Mouse (Mus musculus) C2C12 (cell line): ENCODE data around the gene Susd4. TPM values are rescaled to one million over a fixed set of nuclear protein-coding genes. Genes with fewer than 3 reads are reported as not detected.

ENCODE experiments used
- H3K27me3 ChIP-seq: one replicate; pipeline ENCODE4 v1.6.1; 2011; ENCODE audit not compliant: control insufficient read depth, insufficient read depth, insufficient read length
- H3K36me3 ChIP-seq: one replicate; pipeline ENCODE4 v1.6.1; 2011; ENCODE audit not compliant: control insufficient read depth, insufficient read depth
- H3K4me3 ChIP-seq: one replicate; pipeline ENCODE4 v1.5.1; 2011; ENCODE audit warnings: mild to moderate bottlenecking, control low read depth; ENCODE audit not compliant: poor library complexity, insufficient read depth, severe bottlenecking
- H3K79me2 ChIP-seq: one replicate; pipeline ENCODE4 v1.6.1; 2011; ENCODE audit not compliant: control insufficient read depth, insufficient read depth
- H3K79me3 ChIP-seq: one replicate; pipeline ENCODE4 v1.6.1; 2011; ENCODE audit warnings: low read depth, control low read depth
- H3ac ChIP-seq: one replicate; pipeline ENCODE3; 2011; ENCODE audit warnings: low read depth; ENCODE audit not compliant: control insufficient read depth, insufficient read length
- CEBPB ChIP-seq: IDR thresholded peaks from one replicate; pipeline ENCODE4 v1.6.1; 2011; ENCODE audit warnings: low read depth, mild to moderate bottlenecking, control low read depth, moderate library complexity
- CTCF ChIP-seq: IDR thresholded peaks from one replicate; pipeline ENCODE4 v1.5.1; 2011; ENCODE audit not compliant: control insufficient read depth, insufficient read depth, insufficient read length
- FOSL1 ChIP-seq: IDR thresholded peaks from one replicate; pipeline ENCODE4 v1.8.0; 2011; ENCODE audit warnings: mild to moderate bottlenecking, low read length; ENCODE audit not compliant: poor library complexity, insufficient read depth, severe bottlenecking
- MAX ChIP-seq: IDR thresholded peaks from one replicate; pipeline ENCODE4 v1.6.1; 2011; ENCODE audit warnings: mild to moderate bottlenecking, control low read depth
- MYOD1 ChIP-seq: IDR thresholded peaks from one replicate; pipeline ENCODE4 v1.6.1; 2011; ENCODE audit warnings: low read depth; ENCODE audit not compliant: control insufficient read depth, insufficient read length
- MYOG ChIP-seq: IDR thresholded peaks from one replicate; pipeline ENCODE4 v1.6.1; 2011; ENCODE audit not compliant: control insufficient read depth, insufficient read length; ENCODE audit errors: extremely low read depth
- USF1 ChIP-seq: IDR thresholded peaks from one replicate; pipeline ENCODE4 v1.6.1; 2011; ENCODE audit warnings: low read depth, mild to moderate bottlenecking, control low read depth, moderate library complexity
- polyA plus RNA-seq: library from polyadenylated mRNA; unstranded; fragments of >200 nt; fragmentation: generic; extraction: Trizol; gene quantifications from one replicate; pipeline ENCODE4 v1.2.1, GENCODE M21; 2012; ENCODE audit warnings: missing spikeins

The Susd4 gene
- polyA plus RNA-seq, 1 experiment: 0.07 TPM

- no peaks in the 10 kb centered on the region for H3K79me2 ChIP-seq
- TF ChIP-seq MAX (no peak), CEBPB (no peak), CTCF (no peak), FOSL1 (no peak), MYOD1 (no peak), USF1 (no peak), MYOG (no peak)
- H3K27me3 ChIP-seq: peaks cover 4% of the 10 kb centered on the region
- H3K79me3 ChIP-seq: no peaks in the 10 kb centered on the region
- H3ac ChIP-seq: no peak overlapping the region
- H3K36me3 ChIP-seq: no peaks in the 10 kb centered on the region
- no peak overlapping the region for H3K4me3 ChIP-seq
Measured at GRCm38 (mm10) chr1:182882611-182883010, 119.0 kb downstream of the Susd4 start.

DNA sequence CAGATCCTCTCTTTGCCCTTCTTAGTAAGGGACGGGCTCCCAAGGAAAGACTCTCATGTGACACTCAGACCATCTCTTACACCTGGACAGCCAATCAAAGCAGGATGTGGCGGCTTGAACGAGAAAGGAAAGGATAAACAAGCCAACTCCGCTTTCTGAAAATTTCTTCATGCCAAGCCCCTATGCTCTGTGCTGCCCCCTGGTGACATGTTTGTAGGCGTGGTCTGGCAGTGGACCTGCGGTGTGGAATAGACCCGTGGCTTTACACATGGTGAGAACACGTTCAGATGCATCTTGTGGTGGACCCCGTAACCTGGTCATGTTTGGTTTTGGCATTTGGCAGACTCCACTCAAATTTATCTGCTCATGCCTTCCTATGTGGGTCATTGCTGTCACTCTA is 132.0 kb downstream of the Susd4 start:
- H3K79me2 ChIP-seq: no peaks in the 10 kb centered on the region
- H3K36me3 ChIP-seq: no peaks in the 10 kb centered on the region
- no peak overlapping the region for H3K4me3 ChIP-seq
- TF ChIP-seq MYOD1 (no peak), CTCF (peak; percentile 35), USF1 (no peak), CEBPB (no peak), MYOG (no peak)
- no peak overlapping the region for H3ac ChIP-seq
- H3K79me3 ChIP-seq: no peaks in the 10 kb centered on the region
- no peaks in the 10 kb centered on the region for H3K27me3 ChIP-seq

- Histone ChIP-seq H3K36me3 (no peaks in the 10 kb centered on the region), H3ac (no peak overlapping the region), H3K79me3 (no peaks in the 10 kb centered on the region), H3K4me3 (no peak overlapping the region), H3K79me2 (no peaks in the 10 kb centered on the region), H3K27me3 (no peaks in the 10 kb centered on the region)
- TF ChIP-seq CEBPB (no peak), MYOD1 (no peak), MYOG (no peak), CTCF (no peak), MAX (no peak)
Measured at GRCm38 (mm10) chr1:182897071-182897470, 133.4 kb downstream of the Susd4 start.

GRCm38 (mm10) chr1:182897506-182898138 is 134.0 kb downstream of the Susd4 start:
- no peaks in the 10 kb centered on the region for H3K79me3 ChIP-seq
- H3K79me2 ChIP-seq: no peaks in the 10 kb centered on the region
- no peaks in the 10 kb centered on the region for H3K36me3 ChIP-seq
- H3K27me3 ChIP-seq: no peaks in the 10 kb centered on the region
- H3ac ChIP-seq: no peak overlapping the region
- no peak for TF ChIP-seq CEBPB
- TF ChIP-seq FOSL1: no peak
- no peak for TF ChIP-seq USF1
- TF ChIP-seq MYOG: no peak
- TF ChIP-seq MAX: no peak
- TF ChIP-seq MYOD1: no peak
- TF ChIP-seq CTCF: no peak
- no peak overlapping the region for H3K4me3 ChIP-seq

DNA sequence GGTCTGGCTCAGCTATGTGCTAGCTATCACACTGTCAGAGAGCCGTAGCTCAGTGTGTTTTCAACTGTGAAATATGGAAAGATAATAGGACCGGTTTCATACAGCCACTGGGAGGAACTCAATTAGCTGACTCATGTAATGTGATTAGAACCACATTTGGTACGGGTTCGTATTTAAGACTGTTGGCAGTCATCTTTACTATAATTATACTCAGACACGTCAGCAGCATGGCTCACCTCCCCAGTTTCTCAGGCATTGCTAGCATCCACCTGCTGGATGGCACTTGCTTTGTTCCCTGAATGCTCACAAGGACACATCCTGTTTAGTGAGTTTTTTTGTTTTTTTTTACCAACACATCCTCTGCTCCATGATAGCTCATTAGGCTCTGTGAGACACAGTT is 138.4 kb downstream of the Susd4 start:
- no peaks in the 10 kb centered on the region for H3K27me3 ChIP-seq
- TF ChIP-seq CTCF: no peak
- peak; percentile 52 for TF ChIP-seq MYOD1
- H3K79me2 ChIP-seq: no peaks in the 10 kb centered on the region
- no peak overlapping the region for H3ac ChIP-seq
- no peaks in the 10 kb centered on the region for H3K79me3 ChIP-seq
- H3K36me3 ChIP-seq: no peaks in the 10 kb centered on the region
- no peak overlapping the region for H3K4me3 ChIP-seq

- H3K36me3 ChIP-seq: no peaks in the 10 kb centered on the region
- H3K27me3 ChIP-seq: no peaks in the 10 kb centered on the region
- H3K4me3 ChIP-seq: no peak overlapping the region
- H3K79me2 ChIP-seq: no peaks in the 10 kb centered on the region
- no peaks in the 10 kb centered on the region for H3K79me3 ChIP-seq
- H3ac ChIP-seq: no peak overlapping the region
- no peak for TF ChIP-seq FOSL1
- TF ChIP-seq MYOG: no peak
- TF ChIP-seq MAX: no peak
- no peak for TF ChIP-seq CEBPB
- TF ChIP-seq USF1: no peak
- TF ChIP-seq CTCF: no peak
- no peak for TF ChIP-seq MYOD1
Measured at GRCm38 (mm10) chr1:182902906-182903305, 139.2 kb downstream of the Susd4 start.
